Mouse (Mus musculus): ENCODE measurements at regions not wholly inside any gene's neighbourhood (a gene's known extent, or its start where the extent isn't known, plus 50 kb on each side); places are given as distances from the start of the nearest gene placed in this dataset.

- TF ChIP-seq CTCF (IDR thresholded peaks at IDR 0.05; ENCODE audit: low read depth) = no peak
- TF ChIP-seq EP300 (IDR thresholded peaks at IDR 0.05; ENCODE audit: low read depth) = no peak
These were observed 937.9 kb upstream of the A1bg start for GRCm38 (mm10) chr15:61860759-61861158.

Data from heart, postnatal 0 days (tissue).